24 mouse cellular contexts compared by ENCODE assay signal in genomic region chr3:154682570-154682969, GRCm38 (mm10). TPM values are rescaled to one million over a fixed set of nuclear protein-coding genes. Genes with fewer than 3 reads are reported as not detected.
"Had no signal": no experiment of that assay in that cellular context is flagged by ENCODE, and none has a peak within 500 bp of the region (broad histone marks: within the 10 kb centered on the region; RNA-seq: fewer than 3 reads in every experiment).

No protein-coding gene starts in this region.

- H3K4me2 ChIP-seq: heart, embryonic 12.5 days; hindbrain, embryonic 12.5 days; hindbrain, embryonic 14.5 days; limb, embryonic 12.5 days; liver, embryonic 11.5 days; liver, embryonic 13.5 days had no signal

- H3K36me3 ChIP-seq: heart, embryonic 12.5 days; hindbrain, embryonic 10.5 days; hindbrain, embryonic 12.5 days; limb, embryonic 10.5 days; limb, embryonic 12.5 days; liver, embryonic 13.5 days had no signal

- ATAC-seq: hindbrain, embryonic 16.5 days; inflammation-experienced regulatory T-cells, adult 6 months; intestine, embryonic 16.5 days had no signal

- H3K9me3 ChIP-seq: heart, embryonic 12.5 days; hindbrain, embryonic 10.5 days; hindbrain, embryonic 12.5 days; limb, embryonic 10.5 days; limb, embryonic 12.5 days; liver, embryonic 13.5 days had no signal

- H3K27ac ChIP-seq: hindbrain, embryonic 10.5 days; hindbrain, embryonic 12.5 days; hindbrain, embryonic 14.5 days; layer of hippocampus, adult 2 months; left cerebral cortex, adult 2 months; limb, embryonic 10.5 days; limb, embryonic 12.5 days; liver, embryonic 13.5 days had no signal

- H3K4me3 ChIP-seq: heart, embryonic 12.5 days; hindbrain, embryonic 10.5 days; hindbrain, embryonic 12.5 days; layer of hippocampus, adult 2 months; left cerebral cortex, adult 2 months; limb, embryonic 10.5 days; limb, embryonic 12.5 days; liver, embryonic 13.5 days had no signal

- H3K4me1 ChIP-seq: heart, embryonic 12.5 days; hindbrain, embryonic 10.5 days; hindbrain, embryonic 12.5 days; limb, embryonic 12.5 days; liver, embryonic 13.5 days had no signal

- DNase-seq: gastrocnemius, postnatal 14 days; heart, adult 18-20 months; heart, postnatal 10 days; heart, postnatal 4 days; kidney, adult 18-20 months; kidney, adult 8-10 months; kidney, postnatal 10 days; kidney, postnatal 25 days; kidney, postnatal 4 days; liver; liver, embryonic 13.5 days had no signal

- H3K27me3 ChIP-seq: heart, embryonic 12.5 days; hindbrain, embryonic 12.5 days; limb, embryonic 12.5 days; liver, embryonic 13.5 days had no signal

- H3K9ac ChIP-seq: heart, embryonic 12.5 days; hindbrain, embryonic 12.5 days; hindbrain, embryonic 14.5 days; limb, embryonic 12.5 days; liver, embryonic 13.5 days had no signal

RNA-seq across cellular contexts. Expression of gene Erich3, which starts 18.9 kb away (rescaled TPM):
- polyA plus RNA-seq: inflammation-experienced regulatory T-cells, adult 6 months; intestine, embryonic 16.5 days; kidney, embryonic 14.5 days; liver, embryonic 11.5 days; liver, embryonic 13.5 days had no signal
